Mouse (Mus musculus) heart, embryonic 10.5 days (tissue): Measurements from ENCODE around the gene Slc1a1. TPM values are rescaled to one million over a fixed set of nuclear protein-coding genes. Genes with fewer than 3 reads are reported as not detected.

Experiments
- DNase-seq: peaks from one replicate; pipeline ENCODE4 v3.0.0-alpha.2; 2017; ENCODE audit warnings: low spot score
- H3K27ac ChIP-seq: fragments of 300-500 bp; sonication (generic); 2 replicates; pipeline ENCODE4 v1.5.1; 2016; ENCODE audit warnings: mild to moderate bottlenecking
- H3K27me3 ChIP-seq: fragments of 300-500 bp; sonication (generic); 2 replicates; pipeline ENCODE4 v1.6.1; 2016; ENCODE audit warnings: mild to moderate bottlenecking; ENCODE audit not compliant: poor library complexity, insufficient read depth, severe bottlenecking
- H3K36me3 ChIP-seq: fragments of 300-500 bp; sonication (generic); 2 replicates; pipeline ENCODE4 v1.6.1; 2016; ENCODE audit warnings: mild to moderate bottlenecking, moderate library complexity
- H3K4me1 ChIP-seq: fragments of 300-500 bp; sonication (generic); 2 replicates; pipeline ENCODE4 v1.6.1; 2016; ENCODE audit warnings: mild to moderate bottlenecking
- H3K4me3 ChIP-seq: fragments of 300-500 bp; sonication (generic); 2 replicates; pipeline ENCODE4 v1.5.1; 2016; ENCODE audit warnings: mild to moderate bottlenecking, moderate library complexity
- H3K9me3 ChIP-seq: fragments of 300-500 bp; sonication (generic); 2 replicates; pipeline ENCODE4 v1.6.1; 2016; ENCODE audit warnings: mild to moderate bottlenecking, moderate library complexity
- WGBS: fragments of 180-500 bp; shearing (Covaris S2); methylation state at CpG from one replicate; pipeline ENCODE4 v1.1.7; 2016; 5-methylcytosine and 5-hydroxymethylcytosine counted together
- polyA plus RNA-seq: library from polyadenylated mRNA; unstranded; fragments of >200 nt; fragmentation: Nextera tagmentation; extraction: Ambion mirVana; gene quantifications from 2 replicates; pipeline ENCODE4 v1.2.1, GENCODE M21; 2016

Slc1a1 gene
- 0.35 and 1.6 TPM in 2 replicates for polyA plus RNA-seq

DNA sequence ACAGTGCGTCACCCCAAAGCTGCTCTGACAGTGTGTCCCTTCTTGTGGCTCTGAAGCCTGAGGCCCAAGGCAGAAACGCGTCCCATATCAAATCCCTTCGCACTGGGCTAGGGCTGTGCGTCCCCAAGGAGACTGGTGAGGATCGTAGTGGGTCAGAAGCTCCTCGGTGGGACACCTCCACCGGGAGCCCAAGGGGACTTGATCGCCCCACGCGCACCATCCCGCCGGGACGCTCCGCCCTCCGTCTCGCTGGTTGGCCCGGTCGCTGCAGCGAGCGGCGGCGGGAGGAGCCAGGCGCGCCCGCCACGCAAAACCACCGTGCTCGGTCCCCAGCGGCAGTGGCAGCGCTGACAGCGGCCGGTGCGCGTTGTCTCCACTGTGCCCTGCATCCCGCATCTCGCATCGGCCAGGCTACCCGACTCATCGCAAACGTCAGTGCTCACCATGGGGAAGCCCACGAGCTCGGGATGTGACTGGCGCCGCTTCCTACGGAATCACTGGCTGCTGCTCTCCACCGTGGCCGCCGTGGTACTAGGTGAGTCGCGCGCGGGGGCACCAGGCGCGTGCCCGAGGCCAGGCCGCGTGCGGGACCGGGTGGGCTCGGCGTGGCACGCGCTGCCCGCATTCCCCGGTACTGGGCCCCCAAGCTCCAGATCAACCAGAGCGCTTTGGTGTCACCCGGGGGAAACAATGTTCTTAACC, at the start of gene Slc1a1:
TSS of gene Slc1a1 (plus strand) at position 252 of the 702 bp plus-strand sequence.
- Histone ChIP-seq H3K27me3 (peaks cover 36% of the 10 kb centered on the region), H3K4me3 (peak within 1 kb of the TSS; percentile 73), H3K36me3 (no peaks in the 10 kb centered on the region), H3K27ac (peak within 1 kb of the TSS; percentile 56; the same call in 1 of the 2 replicates), H3K4me1 (peaks cover 24% of the 10 kb centered on the region), H3K9me3 (no peaks in the 10 kb centered on the region)
- peak; percentile 75 for DNase-seq
- under 1% methylated on average over 68 of the region's 68 CpGs for WGBS

DNA sequence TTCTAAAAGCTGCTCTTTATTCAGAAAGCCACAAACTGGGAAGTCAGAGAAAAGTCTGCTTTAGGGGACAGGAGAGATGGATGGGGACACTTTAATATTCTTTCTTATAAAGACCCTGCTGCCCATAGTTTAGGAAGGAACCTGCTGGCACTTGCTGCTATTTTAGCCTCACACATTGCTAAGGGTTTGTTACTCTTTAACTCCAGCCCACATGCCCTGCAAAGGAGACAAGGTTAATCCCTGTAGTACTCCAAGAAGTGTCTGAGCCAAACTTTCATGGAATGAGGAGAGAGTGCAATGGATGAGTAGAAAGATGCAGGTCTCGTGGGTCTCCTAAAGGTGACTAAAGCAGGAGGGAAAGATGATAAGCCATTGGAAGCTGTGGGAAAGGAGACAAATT, 44.7 kb upstream of the Slc1a1 start:
- Histone ChIP-seq H3K4me3 (no peak overlapping the region), H3K4me1 (0 out of 2 replicates have a peak, but pooled peaks cover 9% of the 10 kb centered on the region), H3K27ac (no peak overlapping the region), H3K27me3 (no peaks in the 10 kb centered on the region), H3K9me3 (no peaks in the 10 kb centered on the region), H3K36me3 (no peaks in the 10 kb centered on the region)
- no peak for DNase-seq
- WGBS: 32% methylated on average over 1 of the region's 1 CpGs

DNA sequence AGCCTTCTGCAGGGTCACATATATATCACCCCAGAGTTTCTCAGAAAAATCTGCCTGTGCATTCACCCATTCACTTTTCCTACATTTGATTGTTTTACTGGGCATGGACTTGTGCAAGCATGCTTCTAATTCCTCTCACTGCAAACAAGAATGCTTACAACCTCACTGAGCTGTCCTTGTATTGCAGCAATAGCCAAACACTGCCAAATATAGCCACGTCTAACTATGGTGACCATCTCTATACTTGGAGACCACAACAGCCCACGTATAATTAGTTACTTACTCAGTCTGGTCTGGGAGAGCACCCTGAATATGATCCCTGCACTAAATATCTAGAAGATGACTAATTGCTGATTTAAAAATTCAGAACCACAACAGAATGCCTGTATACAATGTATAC, 41.5 kb upstream of the Slc1a1 start:
- Histone ChIP-seq H3K27ac (peak overlapping the region; percentile 42; the same call in 1 of the 2 replicates), H3K9me3 (no peaks in the 10 kb centered on the region), H3K36me3 (no peaks in the 10 kb centered on the region), H3K27me3 (no peaks in the 10 kb centered on the region), H3K4me3 (no peak overlapping the region), H3K4me1 (0 out of 2 replicates have a peak, but pooled peaks cover 9% of the 10 kb centered on the region)
- no peak for DNase-seq
- WGBS: 53% methylated on average over 2 of the region's 2 CpGs

DNA sequence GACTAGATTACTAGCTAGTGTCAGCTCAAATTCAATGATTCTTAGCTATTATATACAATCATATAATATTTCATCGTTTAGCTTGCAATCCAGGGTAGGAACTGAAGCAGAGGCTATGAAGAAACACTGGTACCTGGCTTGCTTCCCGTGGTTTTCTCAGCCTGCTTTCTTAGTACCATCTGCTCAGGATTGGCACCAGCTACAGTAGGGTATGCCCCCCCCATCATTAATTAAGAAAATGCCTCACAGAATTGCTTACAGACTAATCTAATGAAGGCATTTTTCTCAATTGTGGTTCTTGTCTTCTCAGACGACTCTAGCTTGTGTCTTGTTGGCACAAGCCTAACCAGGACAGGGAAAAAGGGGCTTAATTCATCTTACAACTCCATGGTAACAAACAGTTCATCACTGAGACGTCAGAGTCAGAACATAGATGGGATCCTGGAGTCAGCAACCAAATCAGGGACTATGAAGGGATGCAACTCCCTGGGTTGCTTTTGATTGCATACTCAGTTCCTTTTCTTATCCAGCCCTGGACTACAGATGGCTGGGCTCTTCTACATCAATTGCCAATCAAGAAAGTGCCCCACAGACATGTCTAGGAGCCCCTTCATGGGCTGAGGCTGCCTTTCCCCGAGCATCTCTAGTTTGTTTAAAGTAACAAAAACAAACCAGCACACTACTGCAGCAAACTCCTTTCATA, 38.6 kb upstream of the Slc1a1 start:
- WGBS: 74% methylated on average over 5 of the region's 5 CpGs
- DNase-seq: no peak
- 0 out of 2 replicates have a peak, but pooled peaks cover 9% of the 10 kb centered on the region for H3K4me1 ChIP-seq
- H3K4me3 ChIP-seq: no peak overlapping the region
- H3K9me3 ChIP-seq: no peaks in the 10 kb centered on the region
- no peaks in the 10 kb centered on the region for H3K36me3 ChIP-seq
- H3K27me3 ChIP-seq: no peaks in the 10 kb centered on the region
- H3K27ac ChIP-seq: no peak overlapping the region

DNA sequence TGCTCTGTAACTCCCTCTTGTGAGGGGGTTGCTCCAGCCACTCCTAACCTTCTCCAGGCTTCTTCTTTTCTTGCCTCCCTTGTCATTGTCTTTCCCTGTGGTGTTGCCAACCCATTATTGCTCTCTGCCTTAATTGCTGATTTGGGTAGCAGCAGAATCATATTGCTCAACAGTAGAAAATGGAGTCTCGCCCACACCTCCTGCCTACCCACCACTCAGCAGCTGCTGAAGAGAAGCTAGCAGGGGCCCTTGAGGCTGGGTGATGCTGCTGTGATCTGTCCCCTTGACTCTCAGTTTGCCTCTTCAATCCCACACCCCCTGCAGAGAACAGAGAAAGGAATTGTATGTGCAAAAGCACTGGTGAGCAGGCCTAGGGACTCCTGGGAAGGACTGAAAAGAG, 37.9 kb upstream of the Slc1a1 start:
- Histone ChIP-seq H3K27ac (no peak overlapping the region), H3K4me1 (0 out of 2 replicates have a peak, but pooled peaks cover 9% of the 10 kb centered on the region), H3K4me3 (no peak overlapping the region), H3K9me3 (no peaks in the 10 kb centered on the region), H3K36me3 (no peaks in the 10 kb centered on the region), H3K27me3 (no peaks in the 10 kb centered on the region)
- no peak for DNase-seq
- 73% methylated on average over 1 of the region's 1 CpGs for WGBS

DNA sequence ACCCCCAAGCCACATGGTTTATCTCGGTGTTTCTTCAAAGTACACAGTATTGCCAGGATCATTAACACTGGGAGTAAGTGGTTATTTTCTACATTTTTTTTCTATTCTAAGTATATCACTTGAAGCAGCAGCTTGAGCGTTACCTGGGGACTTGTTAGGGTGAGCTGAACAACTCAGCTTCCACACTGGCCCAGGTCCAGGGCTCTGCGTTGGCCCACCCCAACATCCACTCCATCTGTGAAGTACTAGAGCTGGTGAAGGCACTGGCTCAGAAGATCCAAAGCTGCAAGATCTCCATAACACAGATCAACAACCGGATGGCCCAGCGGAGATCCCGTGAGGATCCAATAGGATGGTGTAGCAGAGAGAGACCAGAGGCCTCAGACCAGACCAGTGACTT, 37.2 kb upstream of the Slc1a1 start:
- no peaks in the 10 kb centered on the region for H3K9me3 ChIP-seq
- no peak for DNase-seq
- no peaks in the 10 kb centered on the region for H3K36me3 ChIP-seq
- H3K27ac ChIP-seq: no peak overlapping the region
- WGBS: 85% methylated on average over 6 of the region's 6 CpGs
- H3K4me1 ChIP-seq: 0 out of 2 replicates have a peak, but pooled peaks cover 9% of the 10 kb centered on the region
- H3K4me3 ChIP-seq: no peak overlapping the region
- H3K27me3 ChIP-seq: no peaks in the 10 kb centered on the region

DNA sequence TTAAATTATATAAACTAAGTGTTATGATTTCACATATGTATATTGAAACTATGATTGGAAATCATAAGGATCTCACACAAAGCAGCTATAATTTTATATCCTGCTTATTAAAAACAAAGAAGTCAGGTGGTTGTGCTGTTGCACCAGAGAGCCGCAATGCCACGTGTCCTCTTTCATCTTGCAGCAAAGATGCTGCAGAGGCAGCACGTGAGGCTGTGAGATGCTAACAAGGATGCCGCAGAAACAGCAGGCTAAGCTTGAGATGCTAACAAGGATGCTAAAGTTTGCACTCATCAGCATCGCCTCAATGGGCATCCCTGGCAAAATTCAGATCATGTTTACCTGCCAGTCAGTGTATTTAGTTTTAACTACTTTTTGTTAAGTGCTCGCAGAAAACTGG, 34.4 kb upstream of the Slc1a1 start:
- Histone ChIP-seq H3K27me3 (no peaks in the 10 kb centered on the region), H3K36me3 (no peaks in the 10 kb centered on the region), H3K4me1 (no peaks in the 10 kb centered on the region), H3K9me3 (no peaks in the 10 kb centered on the region), H3K27ac (no peak overlapping the region), H3K4me3 (no peak overlapping the region)
- DNase-seq: peak; percentile 5
- 50% methylated on average over 6 of the region's 6 CpGs for WGBS

DNA sequence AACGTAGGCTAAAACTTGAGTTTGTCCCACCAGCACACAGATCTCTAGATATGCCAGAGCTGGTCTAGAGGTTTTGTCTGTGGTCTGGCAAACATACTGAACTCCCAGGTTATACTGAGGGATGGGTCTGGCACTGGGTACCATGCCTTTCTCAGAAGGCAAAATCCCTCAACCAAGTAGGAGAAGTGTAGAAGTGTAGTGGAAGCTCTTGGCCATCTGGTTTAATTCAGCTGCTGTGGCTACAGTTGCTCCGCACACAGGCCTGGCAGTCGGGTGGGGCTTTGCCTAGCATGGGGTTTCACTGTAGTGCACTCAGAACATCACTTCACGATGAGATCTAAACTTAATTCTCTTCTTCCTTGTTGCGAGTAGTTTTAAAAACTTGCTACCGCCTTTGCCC, 28.6 kb upstream of the Slc1a1 start:
- WGBS: 88% methylated on average over 6 of the region's 6 CpGs
- no peaks in the 10 kb centered on the region for H3K36me3 ChIP-seq
- H3K4me1 ChIP-seq: no peaks in the 10 kb centered on the region
- H3K9me3 ChIP-seq: no peaks in the 10 kb centered on the region
- DNase-seq: peak; percentile 56
- no peak overlapping the region for H3K4me3 ChIP-seq
- H3K27me3 ChIP-seq: no peaks in the 10 kb centered on the region
- H3K27ac ChIP-seq: no peak overlapping the region

DNA sequence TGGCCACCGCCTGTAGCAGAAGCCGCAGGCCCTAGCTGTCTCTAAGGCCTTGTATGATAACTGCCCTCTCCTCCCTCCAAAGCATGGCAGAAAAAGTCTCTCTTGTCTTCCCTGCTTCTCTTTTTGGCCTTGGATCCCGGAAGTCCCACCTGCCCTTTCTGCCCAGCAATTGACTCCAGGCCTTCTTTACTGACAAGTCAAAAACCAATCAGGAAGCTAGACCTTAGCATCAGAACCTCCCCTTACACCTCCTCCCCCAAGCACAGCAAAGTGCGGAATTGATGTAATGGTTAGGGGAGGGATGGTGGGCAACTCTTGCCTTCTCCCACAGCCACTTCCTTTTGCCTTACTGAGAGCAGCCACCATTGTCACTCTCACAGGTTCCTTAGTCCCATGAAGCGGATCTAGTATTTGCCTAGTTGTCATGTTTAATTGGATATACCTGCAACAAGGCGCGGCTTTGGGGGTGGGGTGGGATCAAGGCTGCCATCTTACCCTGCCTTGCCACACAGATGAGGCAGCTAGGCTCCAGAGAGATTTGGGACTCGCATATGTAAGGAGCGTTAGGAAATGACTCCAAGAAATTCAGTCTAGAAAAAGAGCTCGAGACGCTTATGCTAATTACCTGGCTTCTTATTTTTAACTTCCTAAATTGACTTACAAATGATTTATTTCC, 27.9 kb upstream of the Slc1a1 start:
- Histone ChIP-seq H3K4me1 (no peaks in the 10 kb centered on the region), H3K36me3 (no peaks in the 10 kb centered on the region), H3K27me3 (no peaks in the 10 kb centered on the region), H3K4me3 (no peak overlapping the region), H3K27ac (no peak overlapping the region), H3K9me3 (no peaks in the 10 kb centered on the region)
- 81% methylated on average over 11 of the region's 11 CpGs for WGBS
- DNase-seq: peak; percentile 66

DNA sequence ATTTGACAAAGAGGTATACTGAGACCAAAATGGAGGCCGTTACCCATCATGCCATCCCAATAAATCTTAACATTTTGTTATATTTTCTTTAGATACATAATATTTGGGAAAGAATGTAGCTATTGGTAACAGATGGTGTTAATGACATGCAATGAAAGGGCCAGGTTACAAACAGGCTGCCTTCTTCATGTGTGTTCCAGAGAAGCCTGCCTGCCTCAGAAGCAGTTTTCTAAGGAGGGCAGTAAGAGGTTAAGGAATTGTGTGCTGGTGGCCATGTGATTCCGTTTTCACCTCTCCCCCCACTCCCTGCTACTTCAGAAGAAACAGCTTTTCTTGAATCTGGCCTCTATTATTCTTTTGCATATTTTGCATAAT, 27.4 kb upstream of the Slc1a1 start:
- Histone ChIP-seq H3K36me3 (no peaks in the 10 kb centered on the region), H3K4me3 (no peak overlapping the region), H3K27me3 (no peaks in the 10 kb centered on the region), H3K4me1 (no peaks in the 10 kb centered on the region), H3K9me3 (no peaks in the 10 kb centered on the region), H3K27ac (no peak overlapping the region)
- DNase-seq: no peak
- 64% methylated on average over 2 of the region's 2 CpGs for WGBS

DNA sequence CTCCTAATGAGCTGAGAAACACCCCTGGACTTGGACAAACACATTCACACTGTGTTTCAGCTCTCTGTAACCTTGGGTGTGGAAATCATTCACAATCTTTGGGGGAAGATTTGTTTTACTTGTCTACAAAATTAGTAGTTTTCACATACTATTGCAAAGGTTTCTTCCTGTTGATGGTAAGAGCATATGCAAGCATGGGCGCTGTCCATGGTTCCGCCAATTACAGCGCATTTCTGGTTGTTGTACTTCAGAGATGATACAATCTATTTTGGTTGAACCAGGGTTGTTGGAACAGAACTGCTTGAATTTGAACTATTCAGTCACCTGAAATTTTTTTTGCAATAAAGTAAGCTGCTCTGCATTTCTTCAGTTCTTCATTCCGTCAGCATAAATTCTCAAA, 16.6 kb upstream of the Slc1a1 start:
- Histone ChIP-seq H3K4me3 (no peak overlapping the region), H3K36me3 (no peaks in the 10 kb centered on the region), H3K27me3 (no peaks in the 10 kb centered on the region), H3K4me1 (no peaks in the 10 kb centered on the region), H3K27ac (no peak overlapping the region), H3K9me3 (no peaks in the 10 kb centered on the region)
- 72% methylated on average over 4 of the region's 4 CpGs for WGBS
- peak; percentile 71 for DNase-seq

DNA sequence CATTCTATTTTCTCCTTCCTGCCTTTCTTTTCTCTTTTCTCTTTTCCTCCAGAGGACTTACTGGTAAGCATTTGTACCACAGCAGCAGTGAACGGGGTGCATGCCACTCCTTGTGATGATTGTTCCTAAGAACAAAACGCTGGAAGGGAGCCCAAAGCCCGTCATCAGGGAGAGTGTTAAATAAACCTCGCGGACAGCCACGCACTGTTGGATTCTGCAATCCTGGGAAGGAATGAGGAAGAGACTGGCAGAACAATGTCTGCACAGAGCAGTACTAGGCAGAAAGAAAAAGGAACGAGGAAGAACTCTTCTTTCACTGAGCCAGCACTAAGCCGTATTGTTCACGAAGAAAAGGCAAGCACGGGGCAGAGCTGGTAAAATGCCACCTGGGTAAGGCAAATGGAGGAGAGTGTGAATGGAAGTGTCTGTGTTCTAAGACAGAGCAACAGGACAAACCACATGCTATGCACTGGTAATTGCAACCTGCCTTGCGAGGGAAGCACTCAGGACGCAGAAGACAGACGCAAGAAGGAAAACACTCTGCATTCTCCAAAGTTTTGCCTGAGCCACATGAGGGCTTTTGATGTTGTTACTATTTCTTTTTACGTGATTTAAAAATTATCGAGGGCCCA, 7.0 kb upstream of the Slc1a1 start:
- no peaks in the 10 kb centered on the region for H3K36me3 ChIP-seq
- no peak for DNase-seq
- no peaks in the 10 kb centered on the region for H3K4me1 ChIP-seq
- WGBS: 55% methylated on average over 15 of the region's 15 CpGs
- H3K27ac ChIP-seq: no peak overlapping the region; the same call in 1 of the 2 replicates
- no peaks in the 10 kb centered on the region for H3K9me3 ChIP-seq
- no peak overlapping the region for H3K4me3 ChIP-seq
- peaks cover under 1% of the 10 kb centered on the region; the same call in 1 of the 2 replicates for H3K27me3 ChIP-seq

DNA sequence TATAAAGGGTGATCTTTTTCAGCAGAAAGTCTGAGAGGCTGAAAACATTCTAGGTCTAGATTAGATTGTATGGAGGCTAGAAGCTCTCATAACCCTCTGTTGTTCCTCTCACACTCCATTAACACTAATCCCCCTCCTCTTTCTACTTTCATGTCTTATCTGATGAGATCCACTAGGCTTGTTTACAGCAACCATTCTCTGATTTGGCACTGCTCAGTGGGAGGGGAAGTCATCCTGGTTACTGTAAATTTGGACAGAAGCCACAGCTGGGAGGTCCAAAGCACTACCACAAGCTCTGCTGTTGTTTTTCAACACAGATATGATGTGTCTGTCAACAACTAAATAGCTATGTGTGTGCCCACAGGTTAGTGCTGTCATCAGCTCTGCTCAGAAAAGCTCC, 3.5 kb upstream of the Slc1a1 start:
- Histone ChIP-seq H3K9me3 (no peaks in the 10 kb centered on the region), H3K27me3 (peaks cover 27% of the 10 kb centered on the region), H3K4me1 (peaks cover 12% of the 10 kb centered on the region), H3K27ac (no peak overlapping the region), H3K4me3 (no peak overlapping the region), H3K36me3 (no peaks in the 10 kb centered on the region)
- DNase-seq: no peak
